Mouse (Mus musculus): ENCODE measurements around the gene Sigirr.

- TF ChIP-seq CTCF (IDR thresholded peaks at IDR 0.05; ENCODE audit: borderline replicate concordance, insufficient read depth, low read length) (no peak), POLR2A (IDR thresholded peaks at IDR 0.05; ENCODE audit: low read depth, low read length) (no peak)
Observed at GRCm38 (mm10) chr7:141143861-141144260, 43.5 kb upstream of the Sigirr start.

Data from embryonic fibroblast, embryonic 13.5 days (primary cell).